Mouse (Mus musculus) layer of hippocampus, adult 9-10 months (tissue): Measurements from ENCODE around the gene Cdkn2b.

Source experiments
- DNase-seq: peaks from one replicate; pipeline ENCODE4 v3.0.0; 2022; ENCODE audit warnings: low spot score

The Cdkn2b gene

GRCm38 (mm10) chr4:89289028-89289427 is 21.8 kb downstream of the Cdkn2b start:
- DNase-seq: no peak

- DNase-seq: no peak
Measured at GRCm38 (mm10) chr4:89286566-89286965, 24.3 kb downstream of the Cdkn2b start.

GRCm38 (mm10) chr4:89285688-89286087 is 25.2 kb downstream of the Cdkn2b start:
- DNase-seq: no peak

GRCm38 (mm10) chr4:89282661-89283060 is 28.2 kb downstream of the Cdkn2b start:
- no peak for DNase-seq

GRCm38 (mm10) chr4:89282036-89282566 is 28.7 kb downstream of the Cdkn2b start:
- no peak for DNase-seq

- DNase-seq: no peak
Measured at GRCm38 (mm10) chr4:89281236-89281635, 29.6 kb downstream of the Cdkn2b start.

- DNase-seq: no peak
Measured at GRCm38 (mm10) chr4:89279641-89280040, 31.2 kb downstream of the Cdkn2b start.

- no peak for DNase-seq
Measured at GRCm38 (mm10) chr4:89277381-89277940, 33.4 kb downstream of the Cdkn2b start.

GRCm38 (mm10) chr4:89276669-89277219 is 34.1 kb downstream of the Cdkn2b start:
- no peak for DNase-seq

- DNase-seq: no peak
Measured at GRCm38 (mm10) chr4:89275811-89276584, 34.8 kb downstream of the Cdkn2b start.

GRCm38 (mm10) chr4:89274829-89275548 is 35.9 kb downstream of the Cdkn2b start:
- no peak for DNase-seq

GRCm38 (mm10) chr4:89274006-89274405 is 36.8 kb downstream of the Cdkn2b start:
- DNase-seq: no peak

- no peak for DNase-seq
Measured at GRCm38 (mm10) chr4:89273585-89273984, 37.3 kb downstream of the Cdkn2b start.

- no peak for DNase-seq
Measured at GRCm38 (mm10) chr4:89272961-89273540, 37.8 kb downstream of the Cdkn2b start.

- no peak for DNase-seq
Measured at GRCm38 (mm10) chr4:89272101-89272718, 38.6 kb downstream of the Cdkn2b start.

- no peak for DNase-seq
Measured at GRCm38 (mm10) chr4:89257768-89258167, 53.1 kb downstream of the Cdkn2b start.
